ENCODE assay signal across 9 mouse cellular contexts in the genomic region with DNA sequence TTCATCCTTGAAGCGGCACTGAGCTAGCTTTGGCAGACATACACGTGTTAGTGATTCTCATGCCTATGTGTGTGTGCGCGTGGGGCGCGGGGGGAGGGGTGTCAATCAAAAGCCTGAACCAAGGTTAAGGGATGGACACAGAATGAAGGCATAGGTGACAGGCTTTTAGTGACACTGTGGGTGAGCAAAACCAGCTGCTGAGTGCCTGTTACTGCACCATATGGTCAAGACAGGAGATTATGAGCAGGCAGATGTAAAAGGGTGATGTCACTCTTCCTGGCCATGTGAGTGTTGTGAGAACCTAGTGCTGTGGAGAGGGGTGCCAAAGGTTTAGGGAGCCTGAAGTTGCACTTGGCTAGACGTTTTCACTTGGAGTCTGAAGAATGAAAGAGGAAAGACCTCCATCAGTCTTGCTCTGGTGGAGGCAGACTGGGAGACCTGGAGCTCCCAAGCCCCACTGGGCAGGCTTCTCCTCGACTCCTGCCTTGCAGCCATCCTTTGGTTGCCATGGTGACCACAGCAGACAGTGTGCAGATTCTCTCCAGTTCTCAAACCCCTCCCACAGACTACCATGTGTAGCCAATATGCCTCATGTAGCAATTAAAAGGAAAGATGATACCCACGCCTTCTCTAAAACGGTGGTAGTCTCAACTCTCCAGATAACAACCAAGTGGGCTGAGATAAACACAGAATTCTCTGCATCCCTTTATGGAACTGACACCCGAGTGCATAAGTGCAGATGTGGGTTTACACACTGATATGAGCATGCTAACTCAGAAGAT. TPM values are rescaled to one million over a fixed set of nuclear protein-coding genes. Genes with fewer than 3 reads are reported as not detected.
DNase-seq lines count a peak whose midpoint lies in the region; ATAC-seq lines count a peak whose summit lies in the region.
"Had no signal": no experiment of that assay in that cellular context is flagged by ENCODE, and none has a peak within 500 bp of the region (broad histone marks: within the 10 kb centered on the region; RNA-seq: fewer than 3 reads in every experiment).

No protein-coding gene starts in this region.

- ATAC-seq in kidney, embryonic 15.5 days (replicated peaks; ENCODE audit: low FRiP score), result peak; percentile 92
- ATAC-seq in embryonic facial prominence, embryonic 12.5 days (ENCODE audit: insufficient number of reproducible peaks, insufficient read depth, low FRiP score, low TSS enrichment), result peak; percentile 76

- WGBS in kidney, embryonic 15.5 days, result 48% methylated on average over 11 of the region's 11 CpGs
- WGBS in embryonic facial prominence, embryonic 12.5 days, result 37% methylated on average over 11 of the region's 11 CpGs

- DNase-seq in kidney, adult 9 months, result no peak
- DNase-seq in heart, postnatal 4 days, result peak; percentile 57
- peak; percentile 84 to 95 for DNase-seq in left cerebral cortex, postnatal 25 days (ENCODE audit: low spot score in 2 of 2)
- peak; percentile 56 for DNase-seq in neural tube, embryonic 10.5 days (ENCODE audit: extremely low spot score, low spot score)
- no peak for DNase-seq in natural killer cell, adult 2 months (ENCODE audit: low spot score in 2 of 2)
- no peak for DNase-seq in thymus, adult 18-20 months

- intact Hi-C loops in left cerebral cortex, postnatal 25 days (cut with DNase I), result loop anchor here (2.0 kb wide), 2 partner anchors 56 to 62 kb away; no protein-coding TSS in a partner anchor

- H3K4me1 ChIP-seq in kidney, embryonic 15.5 days, result peaks cover 15% of the 10 kb centered on the region
- H3K4me1 ChIP-seq in embryonic facial prominence, embryonic 12.5 days, result peaks cover 10% of the 10 kb centered on the region

- H3K9ac ChIP-seq in kidney, embryonic 15.5 days, result no peak overlapping the region
- H3K9ac ChIP-seq in embryonic facial prominence, embryonic 12.5 days, result no peak overlapping the region

- no peaks in the 10 kb centered on the region for H3K36me3 ChIP-seq in kidney, embryonic 15.5 days
- H3K36me3 ChIP-seq in embryonic facial prominence, embryonic 12.5 days, result no peaks in the 10 kb centered on the region

- H3K4me2 ChIP-seq in kidney, embryonic 15.5 days, result no peak overlapping the region
- H3K4me2 ChIP-seq in embryonic facial prominence, embryonic 12.5 days (replicated peaks), result no peak overlapping the region; the same call in 1 of the 2 replicates

- H3K9me3 ChIP-seq in kidney, embryonic 15.5 days (replicated peaks), result no peaks in the 10 kb centered on the region
- no peaks in the 10 kb centered on the region for H3K9me3 ChIP-seq in embryonic facial prominence, embryonic 12.5 days

- H3K27ac ChIP-seq in kidney, embryonic 15.5 days, result peak overlapping the region; percentile 3; the same call in 1 of the 2 replicates
- H3K27ac ChIP-seq in embryonic facial prominence, embryonic 12.5 days, result peak overlapping the region; percentile 37; the same call in 1 of the 2 replicates
- H3K27ac ChIP-seq: macrophage had no signal

- H3K27me3 ChIP-seq in kidney, embryonic 15.5 days, result no peaks in the 10 kb centered on the region
- H3K27me3 ChIP-seq in embryonic facial prominence, embryonic 12.5 days, result no peaks in the 10 kb centered on the region

- H3K4me3 ChIP-seq in kidney, embryonic 15.5 days (replicated peaks), result no peak overlapping the region
- H3K4me3 ChIP-seq in embryonic facial prominence, embryonic 12.5 days, result no peak overlapping the region

RNA-seq across cellular contexts. Expression of a gene that starts 5.5 kb away (rescaled TPM):
- 2.7 and 2.8 TPM in 2 replicates for polyA plus RNA-seq in kidney, embryonic 15.5 days (2015; fragmentation: Nextera tagmentation; extraction: Ambion mirVana)
- polyA plus RNA-seq in embryonic facial prominence, embryonic 12.5 days (2016; fragmentation: Nextera tagmentation; extraction: Ambion mirVana), result 6.1 and 9.2 TPM in 2 replicates
- total RNA-seq in heart, postnatal 4 days (2021), result 10 to 100 TPM; 25.4 to 27.5 TPM
- total RNA-seq in left cerebral cortex, postnatal 25 days (2021), result 10 to 100 TPM; 65.7 to 68.9 TPM

Comparison
In these comparisons a context has a peak if more than half of its experiments do, and no peak if none do; other contexts are left out.
1. DNase-seq: peak in heart, postnatal 4 days (single experiment), left cerebral cortex, postnatal 25 days (2 of 2) and neural tube, embryonic 10.5 days (single experiment); none in kidney, adult 9 months (single experiment), natural killer cell, adult 2 months (0 of 2) and thymus, adult 18-20 months (0 of 2).